Mouse (Mus musculus) bone marrow macrophage, adult 2 months (primary cell): ENCODE results near the gene Tpk1.

Source experiments
- CTCF ChIP-seq: IDR thresholded peaks from 2 replicates; pipeline ENCODE4 v1.5.1; 2012; ENCODE audit warnings: low read depth, mild to moderate bottlenecking, low read length, moderate library complexity
- POLR2A ChIP-seq: IDR thresholded peaks from 2 replicates; pipeline ENCODE4 v1.6.1; 2012; ENCODE audit warnings: mild to moderate bottlenecking, low read depth, low read length, borderline replicate concordance

- TF ChIP-seq CTCF, result no peak
- TF ChIP-seq POLR2A, result no peak
Measured at GRCm38 (mm10) chr6:43442191-43442590, 223.9 kb downstream of the Tpk1 start.
